Mouse (Mus musculus) mesoderm, embryonic 11.5 days (tissue): ENCODE results near the gene Mgat4d.
"Not testable (repeated sequence)": the region's sequence is repeated elsewhere in the genome, so short reads cannot be mapped to it uniquely, and the experiment has no call there.

Source experiments
- DNase-seq: peaks from one replicate; pipeline ENCODE4 v3.0.0-alpha.2; 2012; ENCODE audit warnings: low read depth, low spot score

The Mgat4d gene

GRCm38 (mm10) chr8:83348263-83348662, at the start of gene Mgat4d:
Gene Mgat4d (plus strand): TSS chr8:83348471.
- DNase-seq = no peak

GRCm38 (mm10) chr8:83300135-83300534, 48.1 kb upstream of the Mgat4d start:
- no peak for DNase-seq

- DNase-seq = no peak
These were observed 43.3 kb upstream of the Mgat4d start for GRCm38 (mm10) chr8:83304946-83305345.

- DNase-seq = no peak
These were observed 38.4 kb upstream of the Mgat4d start for GRCm38 (mm10) chr8:83309836-83310235.

GRCm38 (mm10) chr8:83315084-83315483, 33.2 kb upstream of the Mgat4d start:
- DNase-seq = not testable (repeated sequence)

- no peak for DNase-seq
These were observed 32.6 kb upstream of the Mgat4d start for GRCm38 (mm10) chr8:83315691-83316090.

GRCm38 (mm10) chr8:83320543-83320942, 27.7 kb upstream of the Mgat4d start:
- DNase-seq = no peak

GRCm38 (mm10) chr8:83322374-83322773, 25.9 kb upstream of the Mgat4d start:
- DNase-seq = no peak

GRCm38 (mm10) chr8:83323056-83323455, 25.2 kb upstream of the Mgat4d start:
- DNase-seq = no peak

GRCm38 (mm10) chr8:83327889-83328288, 20.4 kb upstream of the Mgat4d start:
- DNase-seq = no peak

GRCm38 (mm10) chr8:83331567-83331898, 16.7 kb upstream of the Mgat4d start:
- peak; percentile 59 for DNase-seq

- DNase-seq = peak; percentile 96
These were observed 16.2 kb upstream of the Mgat4d start, which contains the start of gene Elmod2 for GRCm38 (mm10) chr8:83331899-83332697. Gene Elmod2 (minus strand): TSS chr8:83332486.

GRCm38 (mm10) chr8:83332864-83333263, 15.4 kb upstream of the Mgat4d start:
- DNase-seq = no peak

- DNase-seq = no peak
These were observed 6.2 kb upstream of the Mgat4d start for GRCm38 (mm10) chr8:83342076-83342475.

GRCm38 (mm10) chr8:83342693-83343092, 5.6 kb upstream of the Mgat4d start:
- peak; percentile 22 for DNase-seq

GRCm38 (mm10) chr8:83351315-83351714, 3.0 kb downstream of the Mgat4d start:
- no peak for DNase-seq

- DNase-seq = peak; percentile 41
These were observed 15.0 kb downstream of the Mgat4d start for GRCm38 (mm10) chr8:83363156-83363769.

GRCm38 (mm10) chr8:83377231-83377630, 29.0 kb downstream of the Mgat4d start:
- no peak for DNase-seq

- no peak for DNase-seq
These were observed 31.9 kb downstream of the Mgat4d start for GRCm38 (mm10) chr8:83380141-83380540.

- no peak for DNase-seq
These were observed 32.7 kb downstream of the Mgat4d start for GRCm38 (mm10) chr8:83381016-83381415.

GRCm38 (mm10) chr8:83382850-83383249, 34.6 kb downstream of the Mgat4d start:
- DNase-seq = no peak

GRCm38 (mm10) chr8:83389316-83390005, 41.2 kb downstream of the Mgat4d start, which contains the start of gene Clgn:
Gene Clgn (plus strand): TSS chr8:83389867.
- peak; percentile 88 for DNase-seq
